In the genomic region with DNA sequence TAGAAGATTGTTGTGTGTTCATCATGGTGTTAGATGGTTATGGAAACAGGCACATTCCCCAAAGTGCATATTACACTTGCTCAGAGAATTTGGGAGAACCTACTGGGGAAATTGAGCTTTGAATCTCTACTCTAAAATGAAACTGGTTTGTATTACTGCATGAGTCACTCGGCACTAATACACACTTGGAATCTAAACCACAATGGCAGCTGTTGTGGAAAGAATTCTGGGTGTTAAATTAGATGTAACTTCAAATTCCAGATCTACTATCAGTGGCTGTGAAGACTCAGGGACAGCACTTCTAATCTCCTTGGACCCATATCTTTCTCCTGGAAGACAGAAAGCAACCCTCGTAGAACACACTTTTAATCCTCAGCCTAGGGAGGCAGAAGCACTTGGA, we compare ENCODE assay signal across 20 mouse cellular contexts.
"Had no signal": no experiment of that assay in that cellular context is flagged by ENCODE, and none has a peak within 500 bp of the region (broad histone marks: within the 10 kb centered on the region; RNA-seq: fewer than 3 reads in every experiment).

No protein-coding gene starts in this region.

- DNase-seq: kidney, adult 9 months; kidney, postnatal 14 days; kidney, postnatal 4 days; liver; lung, adult 18-20 months; lung, postnatal 10 days; lung, postnatal 36 days; right cerebral cortex, adult 18-20 months; right cerebral cortex, postnatal 14 days; right cerebral cortex, postnatal 4 days; thymus, adult 18-20 months; thymus, postnatal 36 days had no signal

- H3K27me3 ChIP-seq: limb, embryonic 13.5 days; liver, embryonic 12.5 days; liver, embryonic 15.5 days; lung, embryonic 15.5 days; megakaryocyte, embryonic 14.5 days; midbrain, embryonic 13.5 days had no signal

- H3K36me3 ChIP-seq: limb, embryonic 10.5 days; limb, embryonic 13.5 days; liver, embryonic 12.5 days; liver, embryonic 15.5 days; lung, embryonic 15.5 days; midbrain, embryonic 10.5 days; midbrain, embryonic 13.5 days had no signal

- H3K4me3 ChIP-seq: limb, embryonic 10.5 days; limb, embryonic 13.5 days; liver, embryonic 12.5 days; liver, embryonic 15.5 days; lung, embryonic 15.5 days; megakaryocyte, embryonic 14.5 days; midbrain, embryonic 10.5 days; midbrain, embryonic 13.5 days had no signal

- H3K27ac ChIP-seq: limb, embryonic 10.5 days; limb, embryonic 13.5 days; liver, embryonic 12.5 days; liver, embryonic 15.5 days; lung, embryonic 15.5 days; midbrain, embryonic 10.5 days; midbrain, embryonic 13.5 days had no signal

- H3K4me2 ChIP-seq: limb, embryonic 13.5 days; liver, embryonic 12.5 days; liver, embryonic 15.5 days; lung, embryonic 15.5 days; midbrain, embryonic 13.5 days had no signal
